Mouse (Mus musculus): ENCODE measurements around the gene Dpagt1.

DNA sequence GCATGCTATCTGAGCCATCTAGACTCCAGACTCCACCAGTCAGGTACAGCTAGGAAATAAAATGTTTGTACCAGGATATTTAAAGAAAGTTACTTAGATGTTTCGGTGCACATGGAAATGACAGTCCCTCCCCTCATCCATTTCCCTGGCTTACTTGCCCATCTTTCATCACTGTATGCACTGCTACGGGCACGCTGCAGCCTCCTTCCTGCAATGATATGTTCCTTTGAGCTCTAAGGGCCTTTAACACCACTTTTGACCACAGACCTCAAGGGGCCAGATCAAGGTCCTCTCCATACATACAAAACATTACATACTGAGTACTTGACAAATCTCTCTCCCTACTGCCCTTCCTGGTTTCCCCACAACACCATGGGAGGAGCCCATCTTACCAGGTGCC, 11.1 kb downstream of the Dpagt1 start:
- no peak for TF ChIP-seq CTCF (IDR thresholded peaks at IDR 0.05; ENCODE audit: control insufficient read depth, insufficient read depth, insufficient read length)
- no peak for TF ChIP-seq MAX (IDR thresholded peaks at IDR 0.05)
- no peak for TF ChIP-seq USF1 (IDR thresholded peaks at IDR 0.05; ENCODE audit: low read depth)
- no peak for TF ChIP-seq FOSL1 (IDR thresholded peaks at IDR 0.05; ENCODE audit: insufficient read depth, low read length, poor library complexity, severe bottlenecking)
- no peak for TF ChIP-seq CEBPB (IDR thresholded peaks at IDR 0.05; ENCODE audit: low read depth)
